Mouse (Mus musculus) embryonic facial prominence, embryonic 13.5 days (tissue): ENCODE results near the gene Vdr. TPM values are rescaled to one million over a fixed set of nuclear protein-coding genes. Genes with fewer than 3 reads are reported as not detected.

Experiments used
- ATAC-seq: fragments of 200-750 bp; cut with Nextera tagmentation; 2 replicates; pipeline ENCODE4 v1.8.0; 2017; ENCODE audit warnings: low read depth; ENCODE audit not compliant: insufficient number of reproducible peaks, insufficient read depth, low FRiP score, low TSS enrichment
- H3K27ac ChIP-seq: fragments of 300-500 bp; sonication (generic); 2 replicates; pipeline ENCODE4 v1.5.1; 2015; ENCODE audit warnings: moderate library complexity, mild to moderate bottlenecking, inconsistent platforms
- H3K27me3 ChIP-seq: fragments of 300-500 bp; sonication (generic); 2 replicates; pipeline ENCODE4 v1.6.1; 2015; ENCODE audit warnings: mild to moderate bottlenecking, inconsistent platforms
- H3K36me3 ChIP-seq: fragments of 300-500 bp; sonication (generic); 2 replicates; pipeline ENCODE4 v1.6.1; 2015; ENCODE audit warnings: mild to moderate bottlenecking, inconsistent platforms
- H3K4me1 ChIP-seq: fragments of 300-500 bp; sonication (generic); 2 replicates; pipeline ENCODE4 v1.6.1; 2015; ENCODE audit warnings: inconsistent platforms
- H3K4me2 ChIP-seq: fragments of 300-500 bp; sonication (generic); 2 replicates; pipeline ENCODE4 v1.6.1; 2015; ENCODE audit warnings: moderate library complexity, mild to moderate bottlenecking, inconsistent platforms
- H3K4me3 ChIP-seq: fragments of 300-500 bp; sonication (generic); 2 replicates; pipeline ENCODE4 v1.5.1; 2015; ENCODE audit warnings: mild to moderate bottlenecking, inconsistent platforms
- H3K9ac ChIP-seq: fragments of 300-500 bp; sonication (generic); 2 replicates; pipeline ENCODE4 v1.6.1; 2015; ENCODE audit warnings: mild to moderate bottlenecking, inconsistent platforms
- H3K9me3 ChIP-seq: fragments of 300-500 bp; sonication (generic); 2 replicates; pipeline ENCODE4 v1.6.1; 2016; ENCODE audit warnings: inconsistent platforms
- WGBS: fragments of 180-500 bp; shearing (Covaris S2); methylation state at CpG from one replicate; pipeline ENCODE4 v1.1.7; 2015; ENCODE audit warnings: mixed read lengths; 5-methylcytosine and 5-hydroxymethylcytosine counted together
- polyA plus RNA-seq: library from polyadenylated mRNA; unstranded; fragments of >200 nt; fragmentation: Nextera tagmentation; extraction: Ambion mirVana; gene quantifications from 2 replicates; pipeline ENCODE4 v1.2.1, GENCODE M21; 2015

The Vdr gene
- polyA plus RNA-seq, 1 experiment from 2014 or later, result 2.3 TPM

- no peak overlapping the region for H3K4me2 ChIP-seq
- no peaks in the 10 kb centered on the region for H3K27me3 ChIP-seq
- H3K9me3 ChIP-seq, result no peaks in the 10 kb centered on the region
- no peak overlapping the region for H3K9ac ChIP-seq
- no peaks in the 10 kb centered on the region for H3K4me1 ChIP-seq
- H3K27ac ChIP-seq, result no peak overlapping the region
- no peak for ATAC-seq
- no peaks in the 10 kb centered on the region for H3K36me3 ChIP-seq
- no peak overlapping the region for H3K4me3 ChIP-seq
- 54% methylated on average over 5 of the region's 5 CpGs for WGBS
These were observed 9.9 kb upstream of the Vdr start for GRCm38 (mm10) chr15:97920306-97920705.

GRCm38 (mm10) chr15:97919217-97919616, 8.8 kb upstream of the Vdr start:
- H3K4me2 ChIP-seq, result no peak overlapping the region
- no peaks in the 10 kb centered on the region for H3K27me3 ChIP-seq
- no peak for ATAC-seq
- no peak overlapping the region for H3K4me3 ChIP-seq
- no peak overlapping the region for H3K9ac ChIP-seq
- H3K27ac ChIP-seq, result no peak overlapping the region
- no peaks in the 10 kb centered on the region for H3K9me3 ChIP-seq
- 87% methylated on average over 7 of the region's 7 CpGs for WGBS
- no peaks in the 10 kb centered on the region for H3K36me3 ChIP-seq
- peaks cover 4% of the 10 kb centered on the region for H3K4me1 ChIP-seq

- Histone ChIP-seq H3K9me3 (no peaks in the 10 kb centered on the region), H3K4me3 (no peak overlapping the region), H3K4me1 (peaks cover 7% of the 10 kb centered on the region), H3K27ac (no peak overlapping the region), H3K27me3 (no peaks in the 10 kb centered on the region), H3K9ac (no peak overlapping the region), H3K4me2 (no peak overlapping the region), H3K36me3 (no peaks in the 10 kb centered on the region)
- WGBS, result 77% methylated on average over 9 of the region's 9 CpGs
- no peak for ATAC-seq
These were observed 7.6 kb upstream of the Vdr start for GRCm38 (mm10) chr15:97917994-97918393.

DNA sequence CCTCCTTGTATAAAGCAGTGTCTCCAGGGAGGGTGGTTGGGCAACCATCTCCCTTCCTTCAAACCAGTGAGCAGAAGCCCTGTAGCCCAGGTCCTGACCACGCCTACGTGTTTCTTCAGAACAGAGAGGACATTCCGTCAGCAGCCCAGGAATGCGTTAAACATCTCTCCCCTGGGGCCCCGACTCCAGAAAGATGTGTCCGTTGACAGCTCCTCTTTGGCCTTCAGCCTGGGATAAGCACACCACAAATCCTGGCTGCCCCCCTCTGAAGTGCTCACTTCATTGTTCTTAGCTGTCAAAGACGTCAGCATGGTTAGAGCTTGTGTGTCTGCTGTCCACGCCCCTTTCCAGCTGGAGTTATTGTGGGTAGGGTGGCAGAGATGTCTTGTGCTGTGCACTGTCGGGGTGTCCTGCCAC, 3.9 kb upstream of the Vdr start:
- 16% methylated on average over 9 of the region's 9 CpGs for WGBS

GRCm38 (mm10) chr15:97907801-97908751, 2.4 kb downstream of the Vdr start:
- under 1% methylated on average over 59 of the region's 59 CpGs for WGBS
- Histone ChIP-seq H3K36me3 (no peaks in the 10 kb centered on the region), H3K27me3 (peaks cover 60% of the 10 kb centered on the region), H3K4me2 (peak overlapping the region; percentile 91), H3K9me3 (no peaks in the 10 kb centered on the region), H3K27ac (no peak overlapping the region), H3K9ac (peak overlapping the region; percentile 62), H3K4me1 (peaks cover 25% of the 10 kb centered on the region), H3K4me3 (peak overlapping the region; percentile 53)
- peak; percentile 84 for ATAC-seq

More for the DNA sequence above, 3.9 kb upstream of the Vdr start:
- Histone ChIP-seq H3K36me3 (no peaks in the 10 kb centered on the region), H3K27me3 (peaks cover 7% of the 10 kb centered on the region), H3K9me3 (no peaks in the 10 kb centered on the region), H3K4me3 (no peak overlapping the region), H3K9ac (no peak overlapping the region), H3K4me2 (peak overlapping the region; percentile 35), H3K4me1 (peaks cover 7% of the 10 kb centered on the region), H3K27ac (no peak overlapping the region)
- ATAC-seq, result no peak

DNA sequence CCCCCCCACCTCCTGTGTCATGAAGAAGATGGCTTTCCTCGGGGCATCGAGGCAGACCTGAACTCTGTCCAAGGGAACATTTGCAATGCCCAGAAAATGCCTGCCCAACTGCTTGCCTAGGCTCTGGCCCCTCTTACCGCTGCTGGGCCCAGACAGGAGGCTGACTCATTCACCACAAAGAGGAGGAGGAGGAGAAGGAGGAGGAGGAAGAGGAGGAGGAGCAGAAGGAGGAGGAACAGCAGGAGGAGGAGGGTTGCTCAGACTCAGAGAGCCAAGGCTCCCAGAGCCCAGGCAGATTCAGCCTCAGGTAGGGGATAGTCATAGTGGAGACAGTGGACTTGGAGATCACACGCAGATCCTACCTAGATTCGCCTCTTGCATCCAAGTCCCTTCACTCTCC, 3.2 kb downstream of the Vdr start:
- Histone ChIP-seq H3K36me3 (no peaks in the 10 kb centered on the region), H3K9ac (no peak overlapping the region), H3K9me3 (no peaks in the 10 kb centered on the region), H3K4me3 (peak overlapping the region; percentile 53), H3K27ac (no peak overlapping the region), H3K4me1 (peaks cover 25% of the 10 kb centered on the region), H3K4me2 (peak overlapping the region; percentile 91), H3K27me3 (peaks cover 60% of the 10 kb centered on the region)
- no peak for ATAC-seq
- WGBS, result 41% methylated on average over 5 of the region's 5 CpGs

GRCm38 (mm10) chr15:97905281-97905680, 5.1 kb downstream of the Vdr start:
- Histone ChIP-seq H3K9me3 (no peaks in the 10 kb centered on the region), H3K4me1 (peaks cover 25% of the 10 kb centered on the region), H3K4me3 (no peak overlapping the region), H3K27ac (no peak overlapping the region), H3K36me3 (no peaks in the 10 kb centered on the region), H3K27me3 (peaks cover 56% of the 10 kb centered on the region), H3K9ac (no peak overlapping the region), H3K4me2 (no peak overlapping the region)
- WGBS, result 74% methylated on average over 6 of the region's 6 CpGs
- no peak for ATAC-seq

- Histone ChIP-seq H3K9ac (0 out of 2 replicates have a peak overlapping the region, but pooled peaks have one; percentile 21), H3K27me3 (peaks cover 53% of the 10 kb centered on the region), H3K36me3 (no peaks in the 10 kb centered on the region), H3K4me2 (no peak overlapping the region), H3K9me3 (no peaks in the 10 kb centered on the region), H3K27ac (no peak overlapping the region), H3K4me1 (peaks cover 25% of the 10 kb centered on the region), H3K4me3 (no peak overlapping the region)
- 40% methylated on average over 11 of the region's 11 CpGs for WGBS
- no peak for ATAC-seq
These were observed 6.0 kb downstream of the Vdr start for GRCm38 (mm10) chr15:97904339-97904991.

DNA sequence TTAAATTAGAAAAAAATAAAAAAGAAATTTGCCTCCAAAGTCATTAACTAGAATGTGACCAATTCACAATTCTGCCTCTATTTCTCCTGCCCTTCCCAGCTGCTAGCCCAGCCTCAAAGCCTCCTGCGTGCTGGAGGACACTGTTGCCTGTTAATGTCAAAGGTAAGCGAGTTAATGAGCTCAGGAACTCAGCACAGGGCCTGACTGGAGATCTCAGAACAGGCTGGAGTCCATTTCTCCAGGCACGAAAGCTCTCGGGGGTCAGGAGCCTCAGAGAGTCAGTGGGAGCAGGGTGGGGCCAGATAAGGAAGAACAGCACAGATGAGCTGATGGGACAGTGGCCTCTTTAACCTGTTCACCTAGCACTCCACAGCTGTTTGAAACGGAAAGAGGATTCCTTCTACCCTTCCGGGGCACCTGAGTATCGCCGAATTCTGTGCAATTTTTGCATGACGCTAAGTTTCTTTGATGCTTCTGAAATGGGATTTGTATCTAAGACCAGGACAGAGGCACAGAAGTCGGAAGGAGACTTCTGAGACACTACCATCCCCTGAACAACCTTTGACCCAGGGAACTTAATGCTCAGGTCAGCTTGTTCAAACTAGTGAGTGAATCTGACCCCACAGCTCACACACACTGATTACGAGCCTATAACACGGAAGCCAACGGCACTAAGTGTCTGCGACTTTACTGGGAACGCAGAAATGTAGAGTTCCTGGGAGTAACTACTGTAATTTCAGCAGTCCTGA, 7.0 kb downstream of the Vdr start:
- WGBS, result 68% methylated on average over 15 of the region's 15 CpGs
- Histone ChIP-seq H3K4me3 (no peak overlapping the region), H3K36me3 (no peaks in the 10 kb centered on the region), H3K4me2 (no peak overlapping the region), H3K9me3 (no peaks in the 10 kb centered on the region), H3K27me3 (peaks cover 44% of the 10 kb centered on the region), H3K4me1 (peaks cover 21% of the 10 kb centered on the region), H3K27ac (no peak overlapping the region), H3K9ac (no peak overlapping the region)
- ATAC-seq, result no peak

DNA sequence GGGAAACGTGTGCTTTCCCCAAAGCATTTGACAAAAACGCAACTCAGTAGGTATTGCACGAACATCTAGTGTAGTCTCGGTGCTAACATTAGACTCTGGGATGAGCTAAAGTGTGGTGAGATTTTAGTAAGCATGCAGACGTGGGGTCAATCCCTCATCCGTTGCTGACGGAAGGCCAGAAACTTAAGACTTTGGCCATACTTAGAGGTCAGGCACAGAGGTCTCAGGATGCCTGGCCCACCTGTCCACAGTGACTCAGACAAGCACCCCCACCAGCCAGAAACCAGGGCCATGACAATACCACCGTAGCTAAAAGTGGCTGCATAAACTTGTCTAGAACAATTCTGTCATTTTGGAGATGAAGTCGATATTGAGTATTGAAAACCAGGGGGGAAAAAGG, 9.4 kb downstream of the Vdr start:
- H3K4me1 ChIP-seq, result 0 out of 2 replicates have a peak, but pooled peaks cover 12% of the 10 kb centered on the region
- H3K4me3 ChIP-seq, result no peak overlapping the region
- H3K9ac ChIP-seq, result no peak overlapping the region
- H3K9me3 ChIP-seq, result no peaks in the 10 kb centered on the region
- no peaks in the 10 kb centered on the region for H3K36me3 ChIP-seq
- H3K4me2 ChIP-seq, result no peak overlapping the region
- 84% methylated on average over 9 of the region's 9 CpGs for WGBS
- no peak overlapping the region for H3K27ac ChIP-seq
- ATAC-seq, result no peak
- H3K27me3 ChIP-seq, result peaks cover 20% of the 10 kb centered on the region

DNA sequence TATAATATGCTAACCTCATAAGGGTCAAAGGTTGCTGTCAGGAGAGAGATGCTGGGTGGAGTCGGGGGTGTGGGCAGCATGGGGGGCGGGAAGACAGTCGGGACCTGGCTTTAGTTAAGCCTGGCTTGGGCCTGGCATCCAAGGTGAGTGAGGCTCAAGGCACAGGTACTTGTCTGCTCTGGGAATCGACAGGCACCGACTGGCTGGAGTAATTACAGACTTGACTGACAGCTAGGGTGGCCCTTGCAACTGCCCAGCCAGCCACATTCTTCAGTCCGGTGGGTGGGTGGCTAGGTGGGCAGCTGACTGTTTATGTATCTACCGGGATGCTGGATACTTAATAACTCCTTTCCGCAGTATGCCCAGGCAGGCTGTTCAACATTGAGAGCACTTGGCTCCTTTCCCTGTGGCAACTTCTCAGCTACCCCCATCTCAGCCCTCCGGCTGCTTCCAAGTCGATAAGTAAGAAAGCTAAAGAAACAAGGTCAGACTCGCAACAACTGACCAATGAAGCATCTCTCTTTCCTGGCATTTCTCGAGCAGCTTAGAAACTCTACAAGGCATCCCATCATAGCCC, 10.0 kb downstream of the Vdr start:
- no peak overlapping the region for H3K27ac ChIP-seq
- H3K9ac ChIP-seq, result no peak overlapping the region
- 0 out of 2 replicates have a peak, but pooled peaks cover 12% of the 10 kb centered on the region for H3K4me1 ChIP-seq
- WGBS, result 70% methylated on average over 12 of the region's 12 CpGs
- no peak for ATAC-seq
- H3K4me2 ChIP-seq, result no peak overlapping the region
- no peak overlapping the region for H3K4me3 ChIP-seq
- H3K36me3 ChIP-seq, result no peaks in the 10 kb centered on the region
- H3K27me3 ChIP-seq, result peaks cover 17% of the 10 kb centered on the region; the same call in 1 of the 2 replicates
- no peaks in the 10 kb centered on the region for H3K9me3 ChIP-seq
